Mouse (Mus musculus): Measurements from ENCODE around the gene Kmt2d.

- TF ChIP-seq CTCF (IDR thresholded peaks at IDR 0.05; ENCODE audit: low read depth) (no peak), EP300 (IDR thresholded peaks at IDR 0.05; ENCODE audit: low read depth) (no peak)
Observed at GRCm38 (mm10) chr15:98802926-98803325, 68.1 kb downstream of the Kmt2d start.
